17 mouse cellular contexts compared by ENCODE assay signal in genomic region chr11:7194432-7195311, GRCm38 (mm10). TPM values are rescaled to one million over a fixed set of nuclear protein-coding genes. Genes with fewer than 3 reads are reported as not detected.
DNase-seq lines count a peak whose midpoint lies in the region; ATAC-seq and TF ChIP-seq lines count a peak whose summit lies in the region.
"Had no signal": no experiment of that assay in that cellular context is flagged by ENCODE, and none has a peak within 500 bp of the region (broad histone marks: within the 10 kb centered on the region; RNA-seq: fewer than 3 reads in every experiment).

No protein-coding gene starts in this region.

- ATAC-seq in intestine, postnatal 0 days: no peak
- no peak for ATAC-seq in intestine, embryonic 15.5 days
- peak; percentile 25; the same call in 1 of the 2 replicates for ATAC-seq in lung, postnatal 0 days
- ATAC-seq in stomach, postnatal 0 days (ENCODE audit: low FRiP score, low TSS enrichment): no peak
- ATAC-seq: forebrain, embryonic 14.5 days; inflammation-experienced regulatory T-cells, adult 6 months had no signal

- H3K27ac ChIP-seq in intestine, postnatal 0 days (ENCODE audit: low read depth, low read length): no peak overlapping the region
- no peak overlapping the region for H3K27ac ChIP-seq in intestine, embryonic 15.5 days
- no peak overlapping the region for H3K27ac ChIP-seq in lung, postnatal 0 days (ENCODE audit: low read length)
- H3K27ac ChIP-seq in stomach, postnatal 0 days (replicated peaks): no peak overlapping the region
- no peak overlapping the region for H3K27ac ChIP-seq in forebrain, embryonic 10.5 days
- H3K27ac ChIP-seq: hindbrain, embryonic 10.5 days; midbrain, embryonic 10.5 days; neural tube, embryonic 15.5 days had no signal

- no peaks in the 10 kb centered on the region for H3K27me3 ChIP-seq in intestine, postnatal 0 days (replicated peaks; ENCODE audit: control insufficient read depth, insufficient read depth, low read length)
- H3K27me3 ChIP-seq in intestine, embryonic 15.5 days (replicated peaks): no peaks in the 10 kb centered on the region
- no peaks in the 10 kb centered on the region for H3K27me3 ChIP-seq in lung, postnatal 0 days (replicated peaks; ENCODE audit: insufficient read depth, low read length)
- H3K27me3 ChIP-seq in stomach, postnatal 0 days (ENCODE audit: control insufficient read depth, insufficient read depth, low read length): no peaks in the 10 kb centered on the region
- no peaks in the 10 kb centered on the region; the same call in 1 of the 2 replicates for H3K27me3 ChIP-seq in forebrain, embryonic 10.5 days (ENCODE audit: poor library complexity, severe bottlenecking)
- H3K27me3 ChIP-seq: neural tube, embryonic 15.5 days had no signal

- TF ChIP-seq EP300 in lung, postnatal 0 days (IDR thresholded peaks at IDR 0.05): no peak
- TF ChIP-seq EP300 in stomach, postnatal 0 days (optimal IDR thresholded peaks at IDR 0.05): no peak

- no peaks in the 10 kb centered on the region for H3K4me1 ChIP-seq in intestine, postnatal 0 days (replicated peaks; ENCODE audit: control insufficient read depth, insufficient read depth, low read length)
- no peaks in the 10 kb centered on the region; the same call in 1 of the 2 replicates for H3K4me1 ChIP-seq in intestine, embryonic 15.5 days (replicated peaks)
- no peaks in the 10 kb centered on the region; the same call in 1 of the 2 replicates for H3K4me1 ChIP-seq in lung, postnatal 0 days (ENCODE audit: insufficient read depth, low read depth, low read length)
- H3K4me1 ChIP-seq in stomach, postnatal 0 days (replicated peaks; ENCODE audit: control insufficient read depth, insufficient read depth): no peaks in the 10 kb centered on the region
- peaks cover 32% of the 10 kb centered on the region for H3K4me1 ChIP-seq in forebrain, embryonic 10.5 days
- H3K4me1 ChIP-seq: neural tube, embryonic 15.5 days had no signal

- TF ChIP-seq POLR2A in brain, embryonic 14.5 days (IDR thresholded peaks at IDR 0.05; ENCODE audit: borderline replicate concordance, extremely low read depth, insufficient read depth, insufficient read length, poor library complexity, severe bottlenecking): no peak

- DNase-seq in lung, postnatal 0 days (ENCODE audit: low spot score): no peak
- DNase-seq in lung, postnatal 10 days: no peak
- no peak for DNase-seq in brain, embryonic 14.5 days (ENCODE audit: low read depth)
- DNase-seq in stomach, postnatal 0 days (ENCODE audit: low spot score): no peak
- no peak for DNase-seq in forebrain, embryonic 10.5 days (ENCODE audit: extremely low spot score, low spot score)
- DNase-seq: adrenal gland, adult 2 months; cerebellum, postnatal 25 days; kidney, postnatal 10 days; right cerebral cortex, postnatal 25 days had no signal

- whole genome bisulfite sequencing in intestine, postnatal 0 days: 85% methylated on average over 10 of the region's 10 CpGs
- WGBS in intestine, embryonic 15.5 days: 77% methylated on average over 10 of the region's 10 CpGs
- 67% methylated on average over 10 of the region's 10 CpGs for WGBS in lung, postnatal 0 days
- WGBS in stomach, postnatal 0 days: 76% methylated on average over 10 of the region's 10 CpGs
- WGBS in forebrain, embryonic 10.5 days: 92% methylated on average over 10 of the region's 10 CpGs

- TF ChIP-seq CTCF in intestine, postnatal 0 days (IDR thresholded peaks at IDR 0.05; ENCODE audit: low read depth): peak; percentile 25; the same call in 1 of the 2 replicates
- peak; percentile 17; the same call in 1 of the 2 replicates for TF ChIP-seq CTCF in lung, postnatal 0 days (IDR thresholded peaks at IDR 0.05)
- peak; percentile 35; the same call in 1 of the 2 replicates for TF ChIP-seq CTCF in brain, embryonic 14.5 days (IDR thresholded peaks at IDR 0.05; ENCODE audit: borderline replicate concordance, extremely low read depth, insufficient read depth, insufficient read length)
- peak; percentile 29; the same call in 1 of the 2 replicates for TF ChIP-seq CTCF in stomach, postnatal 0 days (IDR thresholded peaks at IDR 0.05; ENCODE audit: low read depth)

- no peaks in the 10 kb centered on the region for H3K36me3 ChIP-seq in intestine, postnatal 0 days (ENCODE audit: control insufficient read depth, insufficient read depth)
- H3K36me3 ChIP-seq in intestine, embryonic 15.5 days: no peaks in the 10 kb centered on the region
- no peaks in the 10 kb centered on the region for H3K36me3 ChIP-seq in lung, postnatal 0 days (ENCODE audit: insufficient read depth, low read length)
- no peaks in the 10 kb centered on the region for H3K36me3 ChIP-seq in stomach, postnatal 0 days (ENCODE audit: control insufficient read depth, insufficient read depth, low read length)
- no peaks in the 10 kb centered on the region for H3K36me3 ChIP-seq in forebrain, embryonic 10.5 days (replicated peaks)
- H3K36me3 ChIP-seq: hindbrain, embryonic 10.5 days; midbrain, embryonic 10.5 days; neural tube, embryonic 15.5 days had no signal

- H3K4me2 ChIP-seq in intestine, postnatal 0 days (replicated peaks; ENCODE audit: low read depth): no peak overlapping the region
- no peak overlapping the region for H3K4me2 ChIP-seq in intestine, embryonic 15.5 days (replicated peaks)
- H3K4me2 ChIP-seq in lung, postnatal 0 days (replicated peaks; ENCODE audit: low read depth, low read length): no peak overlapping the region
- no peak overlapping the region for H3K4me2 ChIP-seq in stomach, postnatal 0 days (replicated peaks; ENCODE audit: low read depth)
- H3K4me2 ChIP-seq: neural tube, embryonic 15.5 days had no signal

- no peaks in the 10 kb centered on the region for H3K9me3 ChIP-seq in intestine, postnatal 0 days (ENCODE audit: control insufficient read depth)
- H3K9me3 ChIP-seq in intestine, embryonic 15.5 days: no peaks in the 10 kb centered on the region
- H3K9me3 ChIP-seq in lung, postnatal 0 days (ENCODE audit: low read length): no peaks in the 10 kb centered on the region
- no peaks in the 10 kb centered on the region for H3K9me3 ChIP-seq in stomach, postnatal 0 days (ENCODE audit: control insufficient read depth, low read length)
- no peaks in the 10 kb centered on the region for H3K9me3 ChIP-seq in forebrain, embryonic 10.5 days
- H3K9me3 ChIP-seq: hindbrain, embryonic 10.5 days; midbrain, embryonic 10.5 days; neural tube, embryonic 15.5 days had no signal

- H3K4me3 ChIP-seq in intestine, postnatal 0 days (ENCODE audit: low read depth, low read length): no peak overlapping the region
- H3K4me3 ChIP-seq in intestine, embryonic 15.5 days (replicated peaks): no peak overlapping the region
- H3K4me3 ChIP-seq in lung, postnatal 0 days (ENCODE audit: low read depth, low read length): no peak overlapping the region
- H3K4me3 ChIP-seq in stomach, postnatal 0 days (ENCODE audit: low read depth, low read length): no peak overlapping the region
- H3K4me3 ChIP-seq in forebrain, embryonic 10.5 days: no peak overlapping the region
- H3K4me3 ChIP-seq: hindbrain, embryonic 10.5 days; midbrain, embryonic 10.5 days; neural tube, embryonic 15.5 days had no signal

- H3K9ac ChIP-seq in intestine, postnatal 0 days (ENCODE audit: low read depth, low read length): no peak overlapping the region
- no peak overlapping the region for H3K9ac ChIP-seq in intestine, embryonic 15.5 days
- H3K9ac ChIP-seq in lung, postnatal 0 days (replicated peaks; ENCODE audit: low read depth): no peak overlapping the region
- no peak overlapping the region for H3K9ac ChIP-seq in stomach, postnatal 0 days (ENCODE audit: low read length)
- H3K9ac ChIP-seq: neural tube, embryonic 15.5 days had no signal

RNA-seq across cellular contexts. Expression of gene Igfbp1, which starts 2.9 kb away (rescaled TPM):
- polyA plus RNA-seq in intestine, postnatal 0 days (2015; fragmentation: Nextera tagmentation; extraction: Ambion mirVana): 0.12 TPM in 1 of 2 replicates, not detected in the other
- polyA plus RNA-seq in intestine, embryonic 15.5 days (2015; fragmentation: Nextera tagmentation; extraction: Ambion mirVana): 3.2 and 9.4 TPM in 2 replicates
- 0.23 and 0.69 TPM in 2 replicates for polyA plus RNA-seq in lung, postnatal 0 days (2015; fragmentation: Nextera tagmentation; extraction: Ambion mirVana)
- 0.15 and 0.22 TPM in 2 replicates for polyA plus RNA-seq in brain, embryonic 14.5 days (2012; rRNA removed)
- 2.3 and 4.5 TPM in 2 replicates for polyA plus RNA-seq in stomach, postnatal 0 days (2015; fragmentation: Nextera tagmentation; extraction: Ambion mirVana)
- 0.10 and 0.24 TPM in 2 replicates for polyA plus RNA-seq in forebrain, embryonic 10.5 days (2016; fragmentation: Nextera tagmentation; extraction: Ambion mirVana)
- polyA plus RNA-seq: inflammation-experienced regulatory T-cells, adult 6 months had no signal

RNA-seq across cellular contexts. Expression of gene Gm11985, which starts 6.3 kb away (rescaled TPM):
- polyA plus RNA-seq in intestine, postnatal 0 days (2015; fragmentation: Nextera tagmentation; extraction: Ambion mirVana): not detected in 2 replicates
- not detected in 2 replicates for polyA plus RNA-seq in intestine, embryonic 15.5 days (2015; fragmentation: Nextera tagmentation; extraction: Ambion mirVana)
- polyA plus RNA-seq in lung, postnatal 0 days (2015; fragmentation: Nextera tagmentation; extraction: Ambion mirVana): not detected in 2 replicates
- polyA plus RNA-seq in brain, embryonic 14.5 days (2012; rRNA removed): not detected in 2 replicates
- polyA plus RNA-seq in stomach, postnatal 0 days (2015; fragmentation: Nextera tagmentation; extraction: Ambion mirVana): not detected in 2 replicates
- polyA plus RNA-seq in forebrain, embryonic 10.5 days (2016; fragmentation: Nextera tagmentation; extraction: Ambion mirVana): not detected in 2 replicates
- polyA plus RNA-seq: adrenal gland, adult 2 months; forebrain, embryonic 14.5 days; heart, embryonic 16.5 days; hindbrain, embryonic 10.5 days; inflammation-experienced regulatory T-cells, adult 6 months; midbrain, embryonic 10.5 days; neural tube, embryonic 15.5 days had no signal

RNA-seq across cellular contexts. Expression of gene Igfbp3, which starts 19.1 kb away (rescaled TPM):
- polyA plus RNA-seq in intestine, postnatal 0 days (2015; fragmentation: Nextera tagmentation; extraction: Ambion mirVana): 52.7 and 57.1 TPM in 2 replicates
- polyA plus RNA-seq in intestine, embryonic 15.5 days (2015; fragmentation: Nextera tagmentation; extraction: Ambion mirVana): 41.4 and 46.0 TPM in 2 replicates
- polyA plus RNA-seq in lung, postnatal 0 days (2015; fragmentation: Nextera tagmentation; extraction: Ambion mirVana): 23.7 and 45.9 TPM in 2 replicates
- 22.6 and 33.6 TPM in 2 replicates for polyA plus RNA-seq in brain, embryonic 14.5 days (2012; rRNA removed)
- 46.0 and 50.6 TPM in 2 replicates for polyA plus RNA-seq in stomach, postnatal 0 days (2015; fragmentation: Nextera tagmentation; extraction: Ambion mirVana)
- polyA plus RNA-seq in forebrain, embryonic 10.5 days (2016; fragmentation: Nextera tagmentation; extraction: Ambion mirVana): 16.4 and 16.6 TPM in 2 replicates
- polyA plus RNA-seq: inflammation-experienced regulatory T-cells, adult 6 months had no signal
